Mouse (Mus musculus): ENCODE measurements at regions not wholly inside any gene's neighbourhood (a gene's known extent, or its start where the extent isn't known, plus 50 kb on each side); places are given as distances from the start of the nearest gene placed in this dataset.
A peak's percentile ranks its signal among the peaks of the same experiment; 100 is the strongest.

DNA sequence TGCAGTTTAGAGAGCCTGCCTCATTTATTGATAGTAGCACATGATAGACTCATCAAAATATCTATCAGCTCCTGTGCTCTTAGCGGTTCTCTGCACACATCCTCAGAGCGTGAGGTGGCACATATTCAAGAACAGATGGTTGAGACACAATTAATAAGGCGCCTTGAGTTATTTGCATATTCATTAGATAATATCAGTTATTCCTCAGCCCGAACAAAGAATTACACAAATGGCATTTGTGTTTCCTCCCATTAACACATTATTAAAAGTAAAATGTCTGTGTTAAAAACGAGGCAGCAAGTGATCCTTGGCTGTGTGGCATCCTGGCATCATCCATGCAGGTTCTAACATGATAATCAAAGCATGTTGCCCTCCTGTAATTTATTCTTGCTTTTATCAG, 243.0 kb downstream of the Dcdc2c start:
- ATAC-seq (ENCODE audit: low FRiP score, low read depth) = no peak
- 83% methylated on average over 5 of the region's 5 CpGs for WGBS
- Histone ChIP-seq H3K27me3 (no peaks in the 10 kb centered on the region), H3K36me3 (no peaks in the 10 kb centered on the region), H3K9me3 (no peaks in the 10 kb centered on the region), H3K27ac (no peak overlapping the region), H3K9ac (no peak overlapping the region), H3K4me1 (no peaks in the 10 kb centered on the region), H3K4me2 (replicated peaks) (no peak overlapping the region), H3K4me3 (no peak overlapping the region)

DNA sequence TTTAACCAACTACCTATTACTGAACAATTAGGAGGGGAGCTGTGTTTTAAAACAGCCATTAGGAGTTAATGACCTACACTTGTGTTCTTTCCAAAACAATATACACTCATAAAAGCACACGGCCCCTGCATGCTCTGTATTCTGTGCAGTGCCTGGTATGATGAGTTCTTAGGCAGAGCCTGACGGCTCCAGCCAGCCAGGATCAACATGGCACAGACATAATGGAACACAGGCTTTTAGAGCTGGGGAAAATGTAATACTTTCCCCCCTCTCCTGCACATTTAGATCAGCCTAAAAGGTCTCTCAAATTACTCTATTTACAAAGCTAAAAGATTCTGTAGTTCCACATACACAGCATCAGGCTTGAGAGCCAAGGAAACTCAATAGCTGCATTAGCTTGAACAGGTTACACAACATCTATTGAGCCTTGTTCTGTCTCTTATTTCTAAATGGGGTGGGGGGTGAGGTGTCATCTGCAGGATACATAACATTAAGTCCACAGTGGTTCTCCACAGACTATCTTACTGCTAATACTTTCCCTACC, 250.1 kb downstream of the Dcdc2c start:
- no peak overlapping the region for H3K9ac ChIP-seq
- peaks cover 13% of the 10 kb centered on the region; the same call in 1 of the 2 replicates for H3K4me1 ChIP-seq
- no peak overlapping the region for H3K4me3 ChIP-seq
- H3K36me3 ChIP-seq = no peaks in the 10 kb centered on the region
- 27% methylated on average over 2 of the region's 2 CpGs for WGBS
- H3K4me2 ChIP-seq (replicated peaks) = no peak overlapping the region
- no peaks in the 10 kb centered on the region for H3K27me3 ChIP-seq
- H3K27ac ChIP-seq = no peak overlapping the region
- no peak for ATAC-seq (ENCODE audit: low FRiP score, low read depth)
- no peaks in the 10 kb centered on the region for H3K9me3 ChIP-seq

DNA sequence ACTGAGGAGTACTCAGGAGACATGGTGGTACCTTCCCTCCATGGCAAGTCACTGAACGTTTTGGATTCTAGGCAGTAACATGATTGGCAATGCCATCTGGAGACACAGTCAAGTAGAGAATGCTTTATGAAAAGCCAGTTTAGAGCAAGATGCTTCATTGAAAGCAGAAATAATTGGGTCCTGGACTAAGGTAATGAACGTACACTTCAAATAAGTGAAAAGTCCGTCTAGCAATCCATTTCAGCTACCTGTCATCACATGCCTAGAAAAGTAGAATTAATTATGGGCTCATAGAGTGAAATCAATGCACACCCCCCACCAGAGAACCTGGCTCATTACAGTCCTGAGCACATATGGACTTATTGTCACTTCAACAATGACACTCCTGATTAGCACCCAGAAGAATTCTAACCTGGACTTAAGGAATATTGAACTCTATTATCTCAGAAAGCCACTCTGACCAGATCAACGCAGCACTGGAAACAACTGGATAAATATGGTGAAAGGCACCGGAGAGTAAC, 263.8 kb downstream of the Dcdc2c start:
- H3K9ac ChIP-seq = no peak overlapping the region
- no peaks in the 10 kb centered on the region for H3K9me3 ChIP-seq
- no peak for ATAC-seq (ENCODE audit: low FRiP score, low read depth)
- no peak overlapping the region for H3K27ac ChIP-seq
- no peaks in the 10 kb centered on the region for H3K27me3 ChIP-seq
- H3K36me3 ChIP-seq = no peaks in the 10 kb centered on the region
- H3K4me3 ChIP-seq = no peak overlapping the region
- H3K4me1 ChIP-seq = no peaks in the 10 kb centered on the region
- no peak overlapping the region for H3K4me2 ChIP-seq (replicated peaks)
- WGBS = 50% methylated on average over 5 of the region's 5 CpGs

- WGBS = 22% methylated on average over 3 of the region's 3 CpGs
- Histone ChIP-seq H3K4me1 (peaks cover 11% of the 10 kb centered on the region), H3K36me3 (no peaks in the 10 kb centered on the region), H3K9me3 (0 out of 2 replicates have a peak, but pooled peaks cover 2% of the 10 kb centered on the region), H3K27me3 (no peaks in the 10 kb centered on the region), H3K4me2 (replicated peaks) (no peak overlapping the region), H3K27ac (0 out of 2 replicates have a peak overlapping the region, but pooled peaks have one; percentile 33), H3K4me3 (no peak overlapping the region), H3K9ac (no peak overlapping the region)
- peak; percentile 32; the same call in 1 of the 2 replicates for ATAC-seq (ENCODE audit: low FRiP score, low read depth)
Observed at GRCm38 (mm10) chr12:28255524-28255923, 296.7 kb downstream of the Dcdc2c start.

DNA sequence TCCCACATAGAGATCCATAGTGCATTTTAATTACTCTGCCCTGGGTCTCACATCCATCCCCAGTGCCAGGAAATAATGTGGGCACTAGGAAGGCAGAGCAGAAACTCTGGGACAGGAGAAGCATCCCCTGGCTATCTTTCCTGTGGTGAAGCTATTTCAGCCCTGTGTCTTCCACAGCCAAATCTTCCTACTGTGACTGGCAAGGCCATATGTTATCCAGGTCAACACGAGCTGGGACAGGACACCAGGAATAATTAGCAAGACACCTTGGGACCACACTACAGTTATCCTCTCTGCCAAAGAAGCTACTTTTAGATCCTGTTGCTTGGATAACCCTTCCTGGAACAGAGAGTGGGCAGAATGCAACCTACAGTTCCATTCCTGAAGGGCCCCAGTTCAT, 301.7 kb downstream of the Dcdc2c start:
- H3K36me3 ChIP-seq = no peaks in the 10 kb centered on the region
- no peak overlapping the region for H3K4me3 ChIP-seq
- H3K4me2 ChIP-seq (replicated peaks) = no peak overlapping the region
- ATAC-seq (ENCODE audit: low FRiP score, low read depth) = no peak
- no peaks in the 10 kb centered on the region for H3K27me3 ChIP-seq
- H3K9ac ChIP-seq = no peak overlapping the region
- peaks cover 7% of the 10 kb centered on the region for H3K4me1 ChIP-seq
- 47% methylated on average over 1 of the region's 1 CpGs for WGBS
- H3K9me3 ChIP-seq = 0 out of 2 replicates have a peak, but pooled peaks cover 3% of the 10 kb centered on the region
- H3K27ac ChIP-seq = no peak overlapping the region

- 60% methylated on average over 3 of the region's 3 CpGs for WGBS
Observed at GRCm38 (mm10) chr12:28248749-28249148, 303.4 kb downstream of the Dcdc2c start.

GRCm38 (mm10) chr12:28248287-28248686, 303.9 kb downstream of the Dcdc2c start:
- no peak for ATAC-seq (ENCODE audit: low FRiP score, low read depth)
- Histone ChIP-seq H3K4me2 (replicated peaks) (no peak overlapping the region), H3K9ac (no peak overlapping the region), H3K9me3 (0 out of 2 replicates have a peak, but pooled peaks cover 3% of the 10 kb centered on the region), H3K27ac (no peak overlapping the region), H3K36me3 (no peaks in the 10 kb centered on the region), H3K27me3 (no peaks in the 10 kb centered on the region), H3K4me3 (no peak overlapping the region), H3K4me1 (no peaks in the 10 kb centered on the region)
- WGBS = 86% methylated on average over 3 of the region's 3 CpGs

More at GRCm38 (mm10) chr12:28248749-28249148, 303.4 kb downstream of the Dcdc2c start:
- Histone ChIP-seq H3K9me3 (0 out of 2 replicates have a peak, but pooled peaks cover 3% of the 10 kb centered on the region), H3K27ac (no peak overlapping the region), H3K4me1 (no peaks in the 10 kb centered on the region), H3K4me3 (no peak overlapping the region), H3K9ac (no peak overlapping the region), H3K4me2 (replicated peaks) (no peak overlapping the region), H3K27me3 (no peaks in the 10 kb centered on the region), H3K36me3 (no peaks in the 10 kb centered on the region)
- ATAC-seq (ENCODE audit: low FRiP score, low read depth) = no peak

GRCm38 (mm10) chr12:28238016-28238415, 314.2 kb downstream of the Dcdc2c start:
- Histone ChIP-seq H3K9ac (no peak overlapping the region), H3K4me2 (replicated peaks) (no peak overlapping the region), H3K27me3 (no peaks in the 10 kb centered on the region), H3K4me3 (no peak overlapping the region), H3K27ac (no peak overlapping the region), H3K4me1 (peaks cover 14% of the 10 kb centered on the region; the same call in 1 of the 2 replicates), H3K9me3 (no peaks in the 10 kb centered on the region), H3K36me3 (no peaks in the 10 kb centered on the region)
- 62% methylated on average over 5 of the region's 5 CpGs for WGBS
- ATAC-seq (ENCODE audit: low FRiP score, low read depth) = no peak

DNA sequence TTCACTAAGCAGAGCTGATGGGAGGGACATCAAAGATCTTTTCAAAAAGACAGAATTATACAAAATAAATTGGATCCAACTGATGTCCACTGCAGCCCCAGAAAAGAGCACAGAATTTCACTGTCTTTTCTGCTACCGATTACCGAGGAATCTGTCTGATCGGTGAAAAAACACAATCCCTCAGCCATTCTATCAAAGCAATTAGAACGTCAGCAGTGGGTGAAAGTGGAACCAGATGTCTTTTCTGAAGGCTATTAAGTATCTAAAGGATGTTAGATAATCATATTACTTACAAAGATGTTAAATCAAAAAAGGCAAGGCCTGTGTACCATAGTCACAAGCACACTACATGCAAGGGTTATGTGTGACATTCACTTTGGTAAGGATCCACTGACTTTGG, 315.2 kb downstream of the Dcdc2c start:
- Histone ChIP-seq H3K27me3 (no peaks in the 10 kb centered on the region), H3K27ac (no peak overlapping the region), H3K4me3 (no peak overlapping the region), H3K4me1 (peaks cover 14% of the 10 kb centered on the region; the same call in 1 of the 2 replicates), H3K9ac (no peak overlapping the region), H3K36me3 (no peaks in the 10 kb centered on the region), H3K9me3 (no peaks in the 10 kb centered on the region), H3K4me2 (replicated peaks) (no peak overlapping the region)
- ATAC-seq (ENCODE audit: low FRiP score, low read depth) = no peak
- WGBS = 18% methylated on average over 4 of the region's 4 CpGs

- no peak overlapping the region for H3K4me3 ChIP-seq
- no peaks in the 10 kb centered on the region for H3K36me3 ChIP-seq
- H3K27ac ChIP-seq = no peak overlapping the region
- no peaks in the 10 kb centered on the region for H3K27me3 ChIP-seq
- no peak for ATAC-seq (ENCODE audit: low FRiP score, low read depth)
- H3K4me2 ChIP-seq (replicated peaks) = no peak overlapping the region
- no peaks in the 10 kb centered on the region for H3K4me1 ChIP-seq
- 75% methylated on average over 1 of the region's 1 CpGs for WGBS
- no peaks in the 10 kb centered on the region for H3K9me3 ChIP-seq
- H3K9ac ChIP-seq = no peak overlapping the region
Observed at GRCm38 (mm10) chr12:28202847-28203246, 349.4 kb downstream of the Dcdc2c start.

GRCm38 (mm10) chr12:28186695-28187094, 365.5 kb downstream of the Dcdc2c start:
- Histone ChIP-seq H3K4me3 (no peak overlapping the region), H3K9ac (no peak overlapping the region), H3K36me3 (peaks cover 3% of the 10 kb centered on the region; the same call in 1 of the 2 replicates), H3K4me2 (replicated peaks) (no peak overlapping the region), H3K4me1 (no peaks in the 10 kb centered on the region), H3K9me3 (peaks cover 16% of the 10 kb centered on the region), H3K27ac (no peak overlapping the region), H3K27me3 (no peaks in the 10 kb centered on the region)
- no peak for ATAC-seq (ENCODE audit: low FRiP score, low read depth)

DNA sequence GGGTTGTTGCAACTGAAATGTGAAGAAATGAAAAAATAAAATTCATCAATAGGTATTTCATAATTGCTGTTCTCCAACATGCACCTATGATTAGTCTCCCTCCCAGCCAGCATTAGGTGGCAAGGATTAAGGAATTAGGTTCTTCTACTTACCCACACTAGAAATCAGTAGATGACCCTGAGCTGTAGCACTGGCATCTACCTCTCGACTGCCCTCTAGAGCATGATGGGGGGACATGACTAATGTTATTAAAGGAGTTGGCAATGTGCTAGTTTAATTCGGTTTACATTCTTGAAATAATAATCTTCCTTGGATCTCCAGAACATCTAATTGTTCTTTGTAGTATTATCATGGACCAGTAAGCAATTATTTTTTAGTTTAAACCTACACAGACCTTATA, 370.9 kb downstream of the Dcdc2c start:
- Histone ChIP-seq H3K4me3 (no peak overlapping the region), H3K36me3 (no peaks in the 10 kb centered on the region), H3K27ac (no peak overlapping the region), H3K9me3 (no peaks in the 10 kb centered on the region), H3K4me1 (no peaks in the 10 kb centered on the region), H3K4me2 (replicated peaks) (no peak overlapping the region), H3K9ac (no peak overlapping the region), H3K27me3 (no peaks in the 10 kb centered on the region)
- ATAC-seq (ENCODE audit: low FRiP score, low read depth) = no peak
- WGBS = 68% methylated on average over 2 of the region's 2 CpGs

DNA sequence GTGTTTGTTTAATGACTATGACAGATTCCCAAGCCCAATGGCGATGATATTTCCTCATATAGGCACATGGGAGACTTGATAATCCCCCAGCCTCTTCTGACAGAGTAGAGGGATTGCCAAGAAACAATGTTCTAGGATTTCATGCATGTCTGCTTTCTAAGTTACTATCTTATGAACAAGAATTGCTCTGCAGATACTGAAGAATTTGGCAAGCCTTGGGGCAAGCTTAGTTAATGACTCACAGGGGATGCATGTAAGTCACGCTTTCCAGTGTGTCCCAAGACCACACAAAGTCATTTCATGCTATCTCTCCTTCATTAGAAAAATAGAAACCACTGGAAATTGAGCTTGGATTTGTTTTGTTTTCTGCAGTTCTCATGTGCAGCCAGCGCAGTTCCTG, 376.2 kb downstream of the Dcdc2c start:
- WGBS = 61% methylated on average over 3 of the region's 3 CpGs
- Histone ChIP-seq H3K9me3 (no peaks in the 10 kb centered on the region), H3K27me3 (no peaks in the 10 kb centered on the region), H3K9ac (no peak overlapping the region), H3K36me3 (no peaks in the 10 kb centered on the region), H3K4me2 (replicated peaks) (no peak overlapping the region), H3K4me1 (no peaks in the 10 kb centered on the region), H3K4me3 (no peak overlapping the region), H3K27ac (no peak overlapping the region)
- ATAC-seq (ENCODE audit: low FRiP score, low read depth) = no peak

All from limb, embryonic 13.5 days (tissue).